Mouse (Mus musculus) bone marrow macrophage, adult 2 months (primary cell): ENCODE data around the gene Svep1. TPM values are rescaled to one million over a fixed set of nuclear protein-coding genes. Genes with fewer than 3 reads are reported as not detected.

Source experiments
- H3K27ac ChIP-seq: 2 replicates; pipeline ENCODE4 v1.5.1; 2012; ENCODE audit warnings: low read depth, low read length; ENCODE audit not compliant: insufficient read depth
- H3K4me1 ChIP-seq: 2 replicates; pipeline ENCODE4 v1.6.1; 2012; ENCODE audit warnings: low read length; ENCODE audit not compliant: control insufficient read depth, insufficient read depth
- H3K4me3 ChIP-seq: 2 replicates; pipeline ENCODE4 v1.5.1; 2012; ENCODE audit warnings: mild to moderate bottlenecking, low read length, moderate library complexity; ENCODE audit not compliant: insufficient read depth
- CTCF ChIP-seq: IDR thresholded peaks from 2 replicates; pipeline ENCODE4 v1.5.1; 2012; ENCODE audit warnings: low read depth, mild to moderate bottlenecking, low read length, moderate library complexity
- POLR2A ChIP-seq: IDR thresholded peaks from 2 replicates; pipeline ENCODE4 v1.6.1; 2012; ENCODE audit warnings: mild to moderate bottlenecking, low read depth, low read length, borderline replicate concordance
- polyA plus RNA-seq: library from polyadenylated mRNA; stranded (reverse); fragments of >200 nt; gene quantifications from 2 replicates; pipeline ENCODE4 v1.2.4, GENCODE M21; 2012; ENCODE audit not compliant: missing spikeins, insufficient read depth, insufficient read length

The Svep1 gene
- polyA plus RNA-seq, 1 experiment: 0.12 TPM

DNA sequence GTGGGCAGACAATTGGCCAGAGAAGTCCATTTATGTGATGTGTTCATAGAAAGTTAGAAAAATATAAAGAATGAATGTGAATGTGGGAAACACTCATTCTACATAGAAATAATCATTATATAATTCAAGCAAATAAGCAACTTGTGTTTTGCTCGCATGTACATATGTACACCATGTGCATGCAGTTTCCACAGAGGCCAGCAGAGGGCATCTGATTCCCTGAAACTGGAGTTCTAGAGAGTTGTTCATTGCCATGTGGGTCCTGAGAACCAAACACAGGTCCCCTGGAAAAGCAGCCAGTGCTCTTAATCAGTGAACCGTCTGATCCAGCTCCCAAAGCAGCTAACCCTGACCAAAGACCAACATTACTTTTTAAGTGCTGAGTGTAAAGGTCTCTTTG lies 60.0 kb downstream of the Svep1 start:
- Histone ChIP-seq H3K4me3 (no peak overlapping the region), H3K27ac (no peak overlapping the region), H3K4me1 (no peaks in the 10 kb centered on the region)
- TF ChIP-seq CTCF: no peak
- TF ChIP-seq POLR2A: no peak

DNA sequence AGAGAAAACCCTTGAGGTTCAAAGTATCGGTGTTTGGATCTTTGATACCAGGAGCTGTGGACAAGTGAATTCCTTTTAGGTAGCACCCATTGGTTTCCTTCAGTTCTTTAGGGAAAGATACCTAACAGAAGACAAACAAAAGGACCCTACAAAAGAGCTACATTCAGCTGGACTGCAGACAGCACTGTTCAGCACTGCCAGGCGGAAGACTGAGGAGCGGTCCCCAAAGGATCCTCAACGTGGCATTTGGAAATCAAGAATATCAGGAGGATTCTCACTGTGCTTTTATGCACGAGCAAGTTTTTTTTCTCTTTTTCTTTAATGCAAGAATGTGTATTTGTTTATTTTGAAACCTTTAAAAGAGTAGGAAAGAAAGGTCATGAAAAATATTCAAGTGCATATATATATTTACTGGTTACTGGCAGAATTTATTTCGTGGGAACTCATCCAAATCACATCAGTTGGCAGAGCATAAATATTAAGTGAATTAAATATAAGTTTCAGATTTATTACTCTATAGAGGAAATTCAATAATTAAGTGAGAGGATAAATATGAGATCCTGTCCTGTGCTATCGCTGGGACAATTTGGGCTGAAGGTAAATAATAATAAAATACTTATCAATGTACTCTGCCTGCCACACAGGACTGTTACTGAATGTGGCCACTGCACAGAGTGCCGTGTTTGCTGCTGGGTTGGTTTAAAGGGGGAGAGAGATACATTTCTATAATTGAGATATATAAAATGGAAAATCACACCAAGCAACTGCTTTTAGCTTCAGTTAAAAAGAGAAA lies 66.7 kb downstream of the Svep1 start:
- TF ChIP-seq CTCF (no peak), POLR2A (no peak)
- no peak overlapping the region for H3K4me3 ChIP-seq
- H3K4me1 ChIP-seq: no peaks in the 10 kb centered on the region
- H3K27ac ChIP-seq: no peak overlapping the region

DNA sequence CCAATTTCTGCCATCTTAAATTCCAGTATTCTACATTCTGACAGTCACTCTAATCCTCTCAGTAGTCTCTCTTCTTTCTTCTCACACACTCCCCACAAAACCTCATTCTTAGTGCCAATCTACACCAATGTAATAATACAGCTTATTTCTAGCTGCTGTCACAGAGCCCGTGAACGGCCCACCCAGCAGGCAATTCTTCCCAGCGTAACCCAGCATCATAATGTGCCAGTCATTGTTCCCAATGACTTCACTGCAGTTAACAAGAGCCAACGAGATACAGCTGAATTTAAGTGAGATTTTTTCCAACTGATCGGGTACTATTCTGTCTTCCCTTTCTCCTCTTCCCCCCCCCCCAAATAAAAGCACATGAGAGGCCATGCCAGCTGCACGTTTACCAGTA lies 67.4 kb downstream of the Svep1 start:
- H3K27ac ChIP-seq: no peak overlapping the region
- no peak overlapping the region for H3K4me3 ChIP-seq
- no peaks in the 10 kb centered on the region for H3K4me1 ChIP-seq
- TF ChIP-seq POLR2A (no peak), CTCF (no peak)

DNA sequence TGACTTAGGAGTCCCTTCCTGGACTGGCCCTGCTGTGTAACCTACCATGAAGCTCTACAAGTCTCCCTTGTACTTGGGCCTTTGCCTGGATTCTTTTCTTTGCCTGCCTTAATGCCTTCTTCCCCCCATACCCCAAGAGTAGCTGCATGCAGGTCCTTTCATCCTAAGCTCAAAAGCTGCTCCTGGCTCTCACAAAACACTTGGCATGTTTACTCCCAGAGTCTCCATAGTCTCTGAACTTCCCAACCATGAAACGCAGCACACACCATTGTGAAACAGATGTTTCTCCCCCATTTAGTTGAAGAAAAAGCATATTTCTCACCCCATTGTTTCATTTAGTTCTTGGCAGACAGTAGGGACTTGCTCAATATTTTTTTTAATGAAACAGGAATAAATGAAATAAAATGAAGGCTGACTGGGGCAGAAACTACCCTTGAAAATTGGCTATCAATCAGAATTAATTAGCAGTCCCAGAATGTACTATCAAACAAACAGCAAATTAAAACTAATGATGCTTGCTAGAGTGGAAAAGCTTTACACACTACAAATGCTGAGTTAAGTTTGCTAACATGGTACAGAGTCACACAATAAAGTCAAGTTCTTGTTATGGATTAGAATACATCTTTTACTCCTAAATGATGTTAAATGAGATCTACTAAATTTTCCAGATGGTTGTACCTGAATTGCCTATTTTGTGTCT lies 72.9 kb downstream of the Svep1 start:
- TF ChIP-seq POLR2A (no peak), CTCF (no peak)
- Histone ChIP-seq H3K4me1 (no peaks in the 10 kb centered on the region), H3K27ac (no peak overlapping the region), H3K4me3 (no peak overlapping the region)

DNA sequence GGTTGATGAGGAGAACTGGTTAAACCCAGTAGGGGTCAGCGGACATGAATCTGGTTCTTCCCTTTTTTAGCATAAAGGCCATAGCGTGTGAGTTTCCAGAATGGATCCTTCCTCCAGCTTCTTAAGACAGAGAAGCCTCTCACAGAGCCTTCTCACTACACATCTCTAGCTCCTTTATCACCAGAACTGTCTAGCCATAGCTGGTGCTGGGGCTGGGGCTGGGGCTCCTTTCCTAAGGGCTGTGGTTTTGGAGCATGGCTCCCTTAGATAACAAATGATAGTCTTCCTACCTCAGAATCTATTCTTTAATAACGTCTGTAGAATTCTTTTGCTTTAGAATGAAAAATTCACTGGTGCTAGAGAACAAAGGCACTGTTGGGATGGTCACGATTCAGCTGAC lies 76.8 kb downstream of the Svep1 start:
- no peak overlapping the region for H3K27ac ChIP-seq
- H3K4me3 ChIP-seq: no peak overlapping the region
- TF ChIP-seq CTCF (no peak), POLR2A (no peak)
- H3K4me1 ChIP-seq: no peaks in the 10 kb centered on the region

DNA sequence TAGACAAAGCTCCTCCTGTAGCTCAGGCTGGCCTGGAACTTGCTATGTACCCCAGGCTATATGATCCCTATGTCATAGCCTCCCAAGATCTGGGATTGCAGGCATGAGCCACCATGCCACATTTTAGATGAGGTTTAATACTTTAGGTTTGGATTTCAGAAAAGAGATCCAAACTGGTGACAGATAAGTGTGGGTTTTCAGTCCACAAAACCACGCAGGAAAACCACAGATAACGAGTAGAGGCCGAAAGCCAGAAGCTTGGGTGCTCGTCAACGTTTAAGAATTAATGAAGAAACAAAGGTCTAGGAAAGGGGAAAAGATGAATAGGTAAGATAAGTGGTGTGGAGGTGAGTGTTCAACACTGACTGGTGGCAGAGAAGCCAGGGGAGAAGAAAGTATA lies 79.6 kb downstream of the Svep1 start:
- H3K4me3 ChIP-seq: no peak overlapping the region
- no peaks in the 10 kb centered on the region for H3K4me1 ChIP-seq
- TF ChIP-seq POLR2A (no peak), CTCF (no peak)
- no peak overlapping the region for H3K27ac ChIP-seq

DNA sequence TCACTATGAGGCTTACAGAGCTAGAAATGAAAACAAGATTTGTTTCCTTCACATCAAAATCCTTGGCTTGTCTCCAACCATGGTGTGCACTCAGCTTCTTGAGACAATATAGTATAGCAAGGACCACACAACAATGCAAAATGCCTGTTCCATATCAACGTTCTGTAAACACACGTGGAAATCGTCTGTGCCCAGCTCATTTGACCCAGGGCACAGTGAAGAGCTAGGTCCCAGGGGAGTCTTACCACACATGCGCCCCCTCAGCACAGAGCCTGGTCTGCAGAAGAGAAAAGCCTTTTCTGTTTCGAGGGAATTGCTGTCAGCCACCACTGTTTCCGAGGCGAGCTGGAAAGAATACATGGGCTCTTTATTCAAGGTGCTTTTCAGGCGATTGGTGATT lies 91.2 kb downstream of the Svep1 start:
- TF ChIP-seq CTCF (no peak), POLR2A (no peak)
- Histone ChIP-seq H3K4me1 (no peaks in the 10 kb centered on the region), H3K4me3 (no peak overlapping the region), H3K27ac (no peak overlapping the region)

DNA sequence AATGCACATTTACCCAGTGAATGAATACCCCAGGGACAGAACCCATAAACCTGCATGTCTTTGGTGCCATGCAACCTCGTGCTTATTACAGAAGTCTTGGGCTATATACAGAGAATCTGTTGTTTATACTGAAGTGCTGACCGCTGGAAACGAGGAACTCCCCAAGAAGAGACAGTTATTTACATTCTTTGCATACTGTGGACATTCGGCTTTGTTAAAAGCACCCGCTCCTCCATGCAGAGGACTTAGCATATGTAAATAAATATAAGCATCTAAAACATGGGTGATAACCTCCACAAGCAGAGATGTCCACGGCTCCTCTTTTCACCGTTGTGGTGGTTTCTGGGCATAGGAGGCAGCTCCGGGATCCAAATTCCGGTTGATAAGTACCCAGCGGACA lies 95.7 kb downstream of the Svep1 start:
- no peak for TF ChIP-seq POLR2A
- no peak for TF ChIP-seq CTCF
- no peaks in the 10 kb centered on the region for H3K4me1 ChIP-seq
- no peak overlapping the region for H3K27ac ChIP-seq
- H3K4me3 ChIP-seq: no peak overlapping the region

DNA sequence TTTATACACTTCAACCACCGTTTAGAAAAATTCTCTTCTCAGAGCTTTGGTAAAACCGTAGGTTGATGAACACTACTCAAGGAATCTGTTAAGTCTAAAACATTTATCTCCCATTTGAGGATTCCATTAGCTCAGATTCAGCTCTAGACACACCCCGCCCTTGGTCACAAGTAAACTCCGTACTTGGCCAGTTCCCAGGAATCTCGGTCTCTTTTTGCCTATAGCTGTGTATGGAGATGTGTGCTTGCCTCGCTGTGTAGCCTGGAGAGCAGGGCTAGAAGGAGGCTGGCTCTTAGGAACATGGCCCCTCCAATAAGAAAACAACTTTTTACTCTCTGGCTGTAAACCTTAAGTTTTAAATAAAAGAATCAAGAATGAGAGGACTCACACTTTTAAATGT lies 96.9 kb downstream of the Svep1 start:
- Histone ChIP-seq H3K4me3 (no peak overlapping the region), H3K4me1 (no peaks in the 10 kb centered on the region), H3K27ac (no peak overlapping the region)
- no peak for TF ChIP-seq CTCF
- TF ChIP-seq POLR2A: no peak

DNA sequence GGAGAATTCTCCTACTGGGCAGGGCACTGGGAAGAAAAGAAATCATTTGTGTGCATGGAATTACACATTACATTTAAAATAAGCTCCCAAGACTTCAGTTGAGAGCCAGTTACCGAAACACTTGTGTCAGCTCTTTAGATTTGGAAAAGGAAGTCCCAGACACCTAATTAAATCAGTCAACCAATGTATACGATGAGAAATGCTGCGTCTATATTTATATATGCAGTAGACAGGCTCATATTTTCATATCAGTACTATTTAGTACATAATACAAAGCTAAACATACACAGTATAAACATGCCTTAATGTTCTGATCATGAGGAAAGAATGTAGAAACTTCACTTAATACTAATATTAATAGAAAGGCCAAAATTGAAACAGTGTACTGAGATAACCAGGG lies 98.3 kb downstream of the Svep1 start:
- Histone ChIP-seq H3K4me1 (no peaks in the 10 kb centered on the region), H3K27ac (no peak overlapping the region), H3K4me3 (no peak overlapping the region)
- no peak for TF ChIP-seq CTCF

DNA sequence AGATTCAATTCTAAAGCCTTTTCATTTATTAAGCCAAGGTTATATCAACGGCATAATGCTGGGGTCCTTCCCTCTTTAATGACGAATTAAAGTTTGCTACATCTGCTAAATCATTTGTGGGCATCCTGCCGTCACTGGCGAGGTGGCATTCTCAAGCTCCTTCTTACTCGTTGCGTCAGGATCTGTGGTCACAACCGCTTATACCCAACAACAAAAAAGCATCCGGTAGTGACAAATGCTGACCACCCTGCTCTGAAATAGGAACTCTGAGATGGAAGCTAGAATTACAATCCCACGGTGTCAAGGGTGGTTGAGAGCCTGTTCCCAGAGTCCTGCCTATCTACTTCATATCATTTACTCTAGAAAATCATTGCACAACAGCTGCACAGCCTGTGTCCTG lies 108.9 kb downstream of the Svep1 start:
- TF ChIP-seq POLR2A (no peak), CTCF (no peak)
- Histone ChIP-seq H3K4me3 (no peak overlapping the region), H3K27ac (no peak overlapping the region), H3K4me1 (no peaks in the 10 kb centered on the region)
